Mouse (Mus musculus) limb, embryonic 13.5 days (tissue): Measurements from ENCODE around the gene Blzf1. TPM values are rescaled to one million over a fixed set of nuclear protein-coding genes. Genes with fewer than 3 reads are reported as not detected.

Experiments used
- ATAC-seq: fragments of 200-750 bp; cut with Nextera tagmentation; 2 replicates; pipeline ENCODE4 v1.8.0; 2017; ENCODE audit warnings: low read depth, moderate number of reproducible peaks, moderate TSS enrichment; ENCODE audit not compliant: low FRiP score
- H3K27ac ChIP-seq: fragments of 300-500 bp; sonication (generic); 2 replicates; pipeline ENCODE4 v1.5.1; 2015; ENCODE audit warnings: inconsistent platforms, mild to moderate bottlenecking, moderate library complexity
- H3K27me3 ChIP-seq: fragments of 300-500 bp; sonication (generic); 2 replicates; pipeline ENCODE4 v1.6.1; 2015; ENCODE audit warnings: mild to moderate bottlenecking, inconsistent platforms
- H3K36me3 ChIP-seq: fragments of 300-500 bp; sonication (generic); 2 replicates; pipeline ENCODE4 v1.6.1; 2015; ENCODE audit warnings: inconsistent platforms, mild to moderate bottlenecking, moderate library complexity
- H3K4me1 ChIP-seq: fragments of 300-500 bp; sonication (generic); 2 replicates; pipeline ENCODE4 v1.6.1; 2015; ENCODE audit warnings: inconsistent platforms
- H3K4me2 ChIP-seq: fragments of 300-500 bp; sonication (generic); replicated peaks from 2 replicates; pipeline ENCODE4 v1.6.1; 2015; ENCODE audit warnings: inconsistent platforms, mild to moderate bottlenecking, moderate library complexity
- H3K4me3 ChIP-seq: fragments of 300-500 bp; sonication (generic); 2 replicates; pipeline ENCODE4 v1.5.1; 2015; ENCODE audit warnings: moderate library complexity, mild to moderate bottlenecking, inconsistent platforms
- H3K9ac ChIP-seq: fragments of 300-500 bp; sonication (generic); 2 replicates; pipeline ENCODE4 v1.6.1; 2015; ENCODE audit warnings: mild to moderate bottlenecking, inconsistent platforms
- H3K9me3 ChIP-seq: fragments of 300-500 bp; sonication (generic); 2 replicates; pipeline ENCODE4 v1.6.1; 2016; ENCODE audit warnings: inconsistent platforms
- WGBS: fragments of 180-500 bp; shearing (Covaris S2); methylation state at CpG from one replicate; pipeline ENCODE4 v1.1.7; 2015; 5-methylcytosine and 5-hydroxymethylcytosine counted together
- polyA plus RNA-seq: library from polyadenylated mRNA; unstranded; fragments of >200 nt; fragmentation: Nextera tagmentation; extraction: Ambion mirVana; gene quantifications from 2 replicates; pipeline ENCODE4 v1.2.1, GENCODE M21; 2015

Blzf1 gene
- polyA plus RNA-seq, 1 experiment from 2014 or later = 31.2 TPM

DNA sequence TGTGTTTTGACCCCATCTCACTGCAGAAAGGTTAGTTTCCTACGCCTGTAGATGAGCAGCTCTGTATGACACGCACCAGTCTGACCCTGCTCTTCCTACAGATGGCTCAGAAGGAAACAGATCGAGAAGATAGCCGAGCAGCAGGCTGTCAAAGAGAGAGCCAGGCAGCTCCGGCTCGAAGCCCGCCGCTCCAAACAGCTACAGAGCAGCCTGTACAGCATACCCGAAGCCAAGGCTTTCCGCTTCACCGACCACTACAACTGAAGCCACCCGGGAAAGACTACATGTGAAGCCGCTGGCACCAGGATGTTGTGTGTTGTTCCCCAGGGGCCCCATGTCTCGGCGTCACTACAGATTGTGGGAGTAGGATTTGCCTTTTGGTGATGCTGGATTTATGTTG, 19.9 kb downstream of the Blzf1 start:
- Histone ChIP-seq H3K9ac (no peak overlapping the region), H3K4me1 (no peaks in the 10 kb centered on the region), H3K4me2 (no peak overlapping the region), H3K27ac (no peak overlapping the region), H3K27me3 (no peaks in the 10 kb centered on the region), H3K36me3 (peaks cover 17% of the 10 kb centered on the region), H3K4me3 (no peak overlapping the region), H3K9me3 (no peaks in the 10 kb centered on the region)
- WGBS = 75% methylated on average over 15 of the region's 15 CpGs
- ATAC-seq = no peak

- 95% methylated on average over 3 of the region's 3 CpGs for WGBS
- H3K27ac ChIP-seq = no peak overlapping the region
- no peak for ATAC-seq
- H3K9ac ChIP-seq = no peak overlapping the region
- H3K9me3 ChIP-seq = no peaks in the 10 kb centered on the region
- H3K36me3 ChIP-seq = no peaks in the 10 kb centered on the region
- no peaks in the 10 kb centered on the region for H3K27me3 ChIP-seq
- no peak overlapping the region for H3K4me3 ChIP-seq
- no peaks in the 10 kb centered on the region for H3K4me1 ChIP-seq
- no peak overlapping the region for H3K4me2 ChIP-seq
Observed at GRCm38 (mm10) chr1:164284007-164284406, 23.3 kb downstream of the Blzf1 start.

- Histone ChIP-seq H3K4me2 (no peak overlapping the region), H3K27ac (no peak overlapping the region), H3K9ac (no peak overlapping the region), H3K4me3 (no peak overlapping the region), H3K27me3 (no peaks in the 10 kb centered on the region), H3K4me1 (peaks cover 3% of the 10 kb centered on the region; the same call in 1 of the 2 replicates), H3K36me3 (no peaks in the 10 kb centered on the region), H3K9me3 (no peaks in the 10 kb centered on the region)
- WGBS = 60% methylated on average over 4 of the region's 4 CpGs
- no peak for ATAC-seq
Observed at GRCm38 (mm10) chr1:164279332-164279731, 28.0 kb downstream of the Blzf1 start.

DNA sequence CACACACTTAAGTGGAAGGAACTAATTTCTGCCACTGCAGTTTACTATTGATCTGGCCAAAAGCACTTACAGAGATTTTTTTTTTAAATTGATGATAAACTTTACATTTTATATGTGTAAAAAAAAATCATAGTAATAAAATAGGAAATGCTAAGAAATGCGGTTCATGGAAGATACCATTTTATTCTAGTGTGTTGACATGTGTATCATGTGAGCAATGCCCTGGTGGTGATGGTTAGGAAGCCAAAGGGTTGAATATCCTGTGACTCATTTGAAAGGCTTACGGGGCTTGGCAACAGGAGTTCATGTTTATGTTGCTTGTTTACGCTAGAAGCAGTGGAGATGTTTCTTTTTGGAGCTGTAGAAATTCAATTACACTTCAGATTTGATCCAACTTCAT, 30.7 kb downstream of the Blzf1 start:
- Histone ChIP-seq H3K9ac (no peak overlapping the region), H3K4me3 (no peak overlapping the region), H3K27me3 (no peaks in the 10 kb centered on the region), H3K9me3 (no peaks in the 10 kb centered on the region), H3K4me2 (no peak overlapping the region), H3K36me3 (no peaks in the 10 kb centered on the region), H3K27ac (no peak overlapping the region), H3K4me1 (peaks cover 19% of the 10 kb centered on the region)
- 84% methylated on average over 3 of the region's 3 CpGs for WGBS
- ATAC-seq = no peak

DNA sequence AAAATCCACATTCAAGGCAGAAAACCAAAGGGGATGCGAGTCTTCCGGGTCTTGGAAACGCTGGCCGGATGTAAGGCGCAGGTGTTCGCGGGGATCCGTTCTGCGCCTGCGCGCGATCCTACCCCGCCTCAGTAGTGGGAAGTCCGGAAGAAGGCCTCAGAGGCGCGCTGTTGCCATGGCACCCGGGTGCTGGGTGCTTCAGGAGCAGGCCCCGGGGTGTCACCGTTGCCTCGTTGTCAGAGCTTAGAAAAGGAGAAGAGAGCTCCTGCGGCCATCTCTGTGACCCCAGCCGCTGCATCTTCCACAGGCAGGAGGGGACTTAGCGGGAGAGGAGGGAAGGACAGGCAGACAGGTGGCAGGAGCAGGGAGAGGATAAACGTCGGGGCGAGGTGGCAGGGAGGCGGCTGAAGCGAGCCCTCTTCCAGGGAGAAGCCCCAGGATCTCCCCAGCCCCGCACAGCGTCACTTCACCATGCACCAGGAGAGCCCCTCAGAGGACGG, 31.8 kb downstream of the Blzf1 start, which contains the start of gene Ccdc181:
TSS of gene Ccdc181 (plus strand) at position 131 of the 500 bp plus-strand sequence.
- H3K27me3 ChIP-seq = no peaks in the 10 kb centered on the region
- under 1% methylated on average over 31 of the region's 31 CpGs for WGBS
- peak within 1 kb of the TSS; percentile 53 for H3K4me3 ChIP-seq
- H3K36me3 ChIP-seq = no peaks in the 10 kb centered on the region
- peak; percentile 95 for ATAC-seq
- H3K4me2 ChIP-seq = peak within 1 kb of the TSS; percentile 88
- H3K27ac ChIP-seq = no peak within 1 kb of the TSS
- no peaks in the 10 kb centered on the region for H3K9me3 ChIP-seq
- peaks cover 19% of the 10 kb centered on the region for H3K4me1 ChIP-seq
- peak within 1 kb of the TSS; percentile 66 for H3K9ac ChIP-seq

GRCm38 (mm10) chr1:164273659-164274058, 33.6 kb downstream of the Blzf1 start:
- no peak overlapping the region; the same call in 1 of the 2 replicates for H3K4me2 ChIP-seq
- no peaks in the 10 kb centered on the region for H3K36me3 ChIP-seq
- ATAC-seq = peak; percentile 62; the same call in 1 of the 2 replicates
- H3K9ac ChIP-seq = no peak overlapping the region
- H3K4me3 ChIP-seq = no peak overlapping the region
- no peaks in the 10 kb centered on the region for H3K9me3 ChIP-seq
- no peak overlapping the region for H3K27ac ChIP-seq
- no peaks in the 10 kb centered on the region for H3K27me3 ChIP-seq
- peaks cover 19% of the 10 kb centered on the region for H3K4me1 ChIP-seq
- 9% methylated on average over 6 of the region's 6 CpGs for WGBS

- ATAC-seq = no peak
- 87% methylated on average over 7 of the region's 7 CpGs for WGBS
- no peak overlapping the region for H3K9ac ChIP-seq
- H3K36me3 ChIP-seq = no peaks in the 10 kb centered on the region
- H3K4me3 ChIP-seq = no peak overlapping the region
- H3K4me2 ChIP-seq = no peak overlapping the region
- peaks cover 22% of the 10 kb centered on the region for H3K4me1 ChIP-seq
- H3K27me3 ChIP-seq = no peaks in the 10 kb centered on the region
- H3K9me3 ChIP-seq = no peaks in the 10 kb centered on the region
- H3K27ac ChIP-seq = no peak overlapping the region
Observed at GRCm38 (mm10) chr1:164270941-164271340, 36.3 kb downstream of the Blzf1 start.

- Histone ChIP-seq H3K4me2 (no peak overlapping the region), H3K36me3 (peaks cover 28% of the 10 kb centered on the region), H3K9ac (no peak overlapping the region), H3K9me3 (no peaks in the 10 kb centered on the region), H3K27me3 (no peaks in the 10 kb centered on the region), H3K4me3 (no peak overlapping the region), H3K27ac (no peak overlapping the region), H3K4me1 (no peaks in the 10 kb centered on the region)
- 90% methylated on average over 7 of the region's 7 CpGs for WGBS
- no peak for ATAC-seq
Observed at GRCm38 (mm10) chr1:164261553-164261952, 45.7 kb downstream of the Blzf1 start.

DNA sequence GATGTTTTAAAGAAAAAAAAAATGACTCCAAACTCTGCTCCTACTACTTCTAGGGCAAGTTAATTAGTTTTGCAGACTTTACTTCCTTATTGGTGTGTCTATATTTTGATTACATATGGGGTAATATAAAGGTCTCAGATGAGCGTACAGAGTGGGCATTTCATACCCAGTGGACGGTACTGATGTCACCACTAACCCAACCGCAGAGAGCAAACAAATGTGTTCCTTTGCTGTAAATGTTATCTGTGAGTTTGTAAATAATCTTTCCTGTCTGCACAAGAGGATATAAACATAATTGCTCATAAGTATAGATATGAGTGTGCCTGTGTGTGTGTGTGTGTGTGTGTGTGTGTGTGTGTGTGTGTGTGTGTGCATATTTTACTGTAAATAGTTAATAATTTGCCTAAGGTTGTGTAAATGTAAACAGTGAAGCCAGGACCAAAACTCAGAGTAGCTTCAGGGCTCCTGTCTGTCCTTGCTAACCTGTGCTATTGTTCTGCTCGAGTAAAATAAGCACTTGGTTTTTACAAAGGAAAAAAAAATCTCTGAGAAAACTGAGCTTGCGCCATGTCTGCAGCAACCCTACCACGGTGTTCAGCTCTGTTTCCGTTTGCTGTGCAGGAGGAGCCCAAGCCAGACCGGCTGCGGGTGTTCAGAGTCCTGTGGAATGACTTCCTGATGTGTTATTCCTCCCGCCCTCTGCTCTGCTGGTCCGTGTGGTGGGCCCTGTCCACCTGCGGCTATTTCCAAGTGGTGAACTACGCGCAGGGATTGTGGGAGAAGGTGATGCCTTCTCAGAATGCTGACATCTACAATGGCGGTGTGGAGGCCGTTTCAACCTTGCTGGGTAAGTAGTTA, 46.9 kb downstream of the Blzf1 start:
- no peaks in the 10 kb centered on the region for H3K4me1 ChIP-seq
- no peaks in the 10 kb centered on the region for H3K9me3 ChIP-seq
- ATAC-seq = no peak
- no peak overlapping the region for H3K4me2 ChIP-seq
- 78% methylated on average over 16 of the region's 16 CpGs for WGBS
- no peak overlapping the region for H3K9ac ChIP-seq
- no peak overlapping the region for H3K4me3 ChIP-seq
- no peaks in the 10 kb centered on the region for H3K27me3 ChIP-seq
- no peak overlapping the region for H3K27ac ChIP-seq
- H3K36me3 ChIP-seq = peaks cover 28% of the 10 kb centered on the region

GRCm38 (mm10) chr1:164254836-164255235, 52.5 kb downstream of the Blzf1 start:
- Histone ChIP-seq H3K4me3 (no peak overlapping the region), H3K9me3 (no peaks in the 10 kb centered on the region), H3K4me1 (peaks cover 13% of the 10 kb centered on the region), H3K27me3 (0 out of 2 replicates have a peak, but pooled peaks cover 5% of the 10 kb centered on the region), H3K36me3 (peaks cover 9% of the 10 kb centered on the region), H3K9ac (no peak overlapping the region), H3K27ac (no peak overlapping the region), H3K4me2 (no peak overlapping the region)
- no peak for ATAC-seq
- 84% methylated on average over 3 of the region's 3 CpGs for WGBS

- no peaks in the 10 kb centered on the region for H3K9me3 ChIP-seq
- no peak overlapping the region for H3K27ac ChIP-seq
- no peak overlapping the region for H3K9ac ChIP-seq
- WGBS = 65% methylated on average over 5 of the region's 5 CpGs
- no peak overlapping the region for H3K4me3 ChIP-seq
- H3K4me2 ChIP-seq = no peak overlapping the region
- ATAC-seq = no peak
- peaks cover 23% of the 10 kb centered on the region for H3K4me1 ChIP-seq
- H3K36me3 ChIP-seq = peaks cover 9% of the 10 kb centered on the region
- 0 out of 2 replicates have a peak, but pooled peaks cover 5% of the 10 kb centered on the region for H3K27me3 ChIP-seq
Observed at GRCm38 (mm10) chr1:164252551-164252950, 54.7 kb downstream of the Blzf1 start.

- Histone ChIP-seq H3K9me3 (no peaks in the 10 kb centered on the region), H3K4me2 (no peak overlapping the region), H3K27ac (no peak overlapping the region), H3K27me3 (0 out of 2 replicates have a peak, but pooled peaks cover 5% of the 10 kb centered on the region), H3K4me1 (peaks cover 23% of the 10 kb centered on the region), H3K36me3 (no peaks in the 10 kb centered on the region), H3K4me3 (no peak overlapping the region), H3K9ac (no peak overlapping the region)
- WGBS = 86% methylated on average over 1 of the region's 1 CpGs
- no peak for ATAC-seq
Observed at GRCm38 (mm10) chr1:164251438-164251837, 55.9 kb downstream of the Blzf1 start.
